Mouse (Mus musculus): ENCODE data around the gene Hyal1. TPM values are rescaled to one million over a fixed set of nuclear protein-coding genes. Genes with fewer than 3 reads are reported as not detected.

The Hyal1 gene
- polyA plus RNA-seq, 1 experiment from 2014 or later: 4.2 TPM

DNA sequence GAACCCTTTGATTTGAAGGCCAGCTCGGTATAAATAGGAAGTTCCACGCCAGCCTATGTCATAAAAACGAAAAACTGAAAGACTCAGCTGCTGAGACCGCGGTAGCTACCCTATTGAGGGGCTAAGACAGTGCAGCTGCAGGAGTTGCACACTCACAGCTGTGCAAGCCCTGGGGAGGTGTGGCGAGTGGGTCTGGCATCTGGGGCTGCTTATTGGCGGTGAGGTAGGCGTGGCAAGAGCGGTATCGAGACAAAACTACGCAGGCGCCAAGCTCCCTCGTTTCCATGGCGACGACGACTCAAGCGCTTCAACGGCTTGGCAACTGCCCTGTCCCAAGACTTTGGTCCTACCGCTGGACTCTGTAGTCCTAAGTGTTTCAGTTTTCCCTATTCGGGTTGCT lies 29.7 kb upstream of the Hyal1 start, which contains the start of gene Zmynd10:
Gene Zmynd10, plus strand, starts transcription at position 273 of the 400 bp plus-strand sequence.
- no peak within 1 kb of the TSS for H3K27ac ChIP-seq (ENCODE audit: low read depth, low read length)
- peak within 1 kb of the TSS; percentile 54 for H3K4me2 ChIP-seq
- H3K36me3 ChIP-seq (ENCODE audit: control insufficient read depth, insufficient read depth, low read length): peaks cover 8% of the 10 kb centered on the region; the same call in 1 of the 2 replicates
- ATAC-seq (replicated peaks; ENCODE audit: low FRiP score): peak; percentile 70
- peak within 1 kb of the TSS; percentile 18; the same call in 1 of the 2 replicates for H3K4me3 ChIP-seq (ENCODE audit: low read depth, low read length)
- DNase-seq (ENCODE audit: low spot score): peak; percentile 81
- peaks cover 29% of the 10 kb centered on the region for H3K4me1 ChIP-seq (replicated peaks; ENCODE audit: control insufficient read depth, insufficient read depth, low read length)
- H3K27me3 ChIP-seq (replicated peaks; ENCODE audit: control insufficient read depth, insufficient read depth, low read length): peaks cover 7% of the 10 kb centered on the region; the same call in 1 of the 2 replicates
- H3K9ac ChIP-seq (ENCODE audit: low read depth, low read length): no peak within 1 kb of the TSS
- no peaks in the 10 kb centered on the region for H3K9me3 ChIP-seq (ENCODE audit: control insufficient read depth, low read length)
- WGBS: 5% methylated on average over 20 of the region's 20 CpGs

DNA sequence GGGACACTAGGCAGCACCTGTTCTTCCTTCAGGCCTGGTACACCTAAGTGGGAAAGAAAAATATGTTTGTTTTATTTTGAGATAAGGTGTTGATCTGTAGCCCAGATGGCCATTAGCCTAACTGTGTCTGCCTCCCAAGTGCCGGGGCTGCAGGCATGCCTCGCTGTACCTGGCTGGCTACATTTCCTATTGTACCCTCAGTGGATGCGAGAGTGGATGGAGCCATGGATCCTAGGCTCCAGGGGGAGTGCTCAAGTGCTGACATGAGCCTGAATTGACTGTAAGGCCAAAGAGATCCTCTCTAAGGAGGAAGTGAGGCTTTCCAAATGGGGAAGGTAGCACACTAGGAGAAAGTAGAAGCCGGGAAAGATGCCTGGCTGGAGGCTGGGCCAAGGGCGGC lies 28.8 kb upstream of the Hyal1 start:
- Histone ChIP-seq H3K27ac (ENCODE audit: low read depth, low read length) (no peak overlapping the region), H3K27me3 (replicated peaks; ENCODE audit: control insufficient read depth, insufficient read depth, low read length) (peaks cover 7% of the 10 kb centered on the region; the same call in 1 of the 2 replicates), H3K4me1 (replicated peaks; ENCODE audit: control insufficient read depth, insufficient read depth, low read length) (peaks cover 33% of the 10 kb centered on the region), H3K4me3 (ENCODE audit: low read depth, low read length) (no peak overlapping the region; the same call in 1 of the 2 replicates), H3K36me3 (ENCODE audit: control insufficient read depth, insufficient read depth, low read length) (peaks cover 8% of the 10 kb centered on the region; the same call in 1 of the 2 replicates), H3K9me3 (ENCODE audit: control insufficient read depth, low read length) (no peaks in the 10 kb centered on the region), H3K4me2 (no peak overlapping the region), H3K9ac (ENCODE audit: low read depth, low read length) (no peak overlapping the region)
- ATAC-seq (replicated peaks; ENCODE audit: low FRiP score) (no peak), DNase-seq (ENCODE audit: low spot score) (no peak)
- 75% methylated on average over 5 of the region's 5 CpGs for WGBS

DNA sequence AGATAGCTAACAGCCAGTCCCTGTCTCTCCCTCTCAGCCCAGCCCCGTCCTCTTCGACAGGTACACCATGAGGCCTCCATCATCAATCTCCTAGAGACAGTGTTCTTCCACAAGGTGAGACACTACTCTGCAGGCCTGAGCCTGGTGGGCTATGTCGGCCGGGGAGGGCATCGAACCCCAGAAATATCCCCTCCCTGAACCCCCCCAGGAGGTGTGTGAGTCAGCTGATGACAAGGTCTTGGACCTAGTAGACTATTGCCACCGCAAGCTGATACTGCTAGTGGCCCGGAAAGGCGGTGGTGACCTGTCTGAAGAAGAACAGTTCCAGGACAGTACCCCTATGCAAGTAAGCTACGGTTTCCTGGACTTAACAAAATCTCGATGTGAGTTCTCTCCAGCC lies 27.9 kb upstream of the Hyal1 start:
- no peak overlapping the region for H3K4me3 ChIP-seq (ENCODE audit: low read depth, low read length)
- WGBS: 87% methylated on average over 10 of the region's 10 CpGs
- peaks cover 42% of the 10 kb centered on the region for H3K4me1 ChIP-seq (replicated peaks; ENCODE audit: control insufficient read depth, insufficient read depth, low read length)

DNA sequence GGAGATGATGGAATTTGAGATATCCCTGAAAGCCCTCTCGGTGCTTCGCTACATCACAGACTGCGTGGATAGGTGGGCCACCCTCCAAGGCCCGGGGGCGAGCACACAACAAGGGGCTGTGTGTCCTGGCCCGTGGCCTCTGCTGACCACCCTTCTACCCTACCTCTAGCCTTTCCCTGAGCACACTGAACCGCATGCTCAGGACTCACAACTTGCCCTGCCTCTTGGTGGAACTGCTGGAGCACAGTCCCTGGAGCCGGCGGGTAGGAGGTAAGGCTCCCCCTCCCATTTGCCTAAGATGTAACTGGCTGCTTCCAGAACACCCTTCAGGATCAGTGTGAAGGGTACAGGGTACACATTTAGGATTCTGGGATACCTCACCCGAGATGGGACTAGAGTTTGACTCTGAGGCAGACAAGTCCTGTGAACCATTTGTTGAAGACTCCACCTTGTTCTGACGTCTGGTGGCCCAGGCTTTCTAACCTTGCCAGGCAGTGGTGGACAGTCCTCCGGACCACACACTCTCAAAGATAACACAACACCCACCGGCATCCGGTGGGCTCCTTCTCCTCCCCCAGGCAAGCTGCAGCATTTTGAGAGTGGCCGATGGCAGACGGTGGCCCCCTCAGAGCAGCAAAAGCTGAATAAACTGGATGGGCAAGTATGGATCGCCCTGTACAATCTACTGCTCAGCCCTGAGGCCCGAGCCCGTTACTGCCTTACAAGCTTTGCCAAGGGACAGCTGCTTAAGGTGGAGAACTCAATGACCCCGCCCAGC lies 27.2 kb upstream of the Hyal1 start:
- no peak for DNase-seq (ENCODE audit: low spot score)
- Histone ChIP-seq H3K36me3 (ENCODE audit: control insufficient read depth, insufficient read depth, low read length) (peaks cover 4% of the 10 kb centered on the region; the same call in 1 of the 2 replicates), H3K27me3 (replicated peaks; ENCODE audit: control insufficient read depth, insufficient read depth, low read length) (peaks cover 7% of the 10 kb centered on the region; the same call in 1 of the 2 replicates), H3K27ac (ENCODE audit: low read depth, low read length) (no peak overlapping the region), H3K4me3 (ENCODE audit: low read depth, low read length) (no peak overlapping the region), H3K4me2 (no peak overlapping the region), H3K4me1 (replicated peaks; ENCODE audit: control insufficient read depth, insufficient read depth, low read length) (peaks cover 43% of the 10 kb centered on the region), H3K9ac (ENCODE audit: low read depth, low read length) (no peak overlapping the region), H3K9me3 (ENCODE audit: control insufficient read depth, low read length) (no peaks in the 10 kb centered on the region)
- no peak for ATAC-seq (replicated peaks; ENCODE audit: low FRiP score)
- WGBS: 80% methylated on average over 20 of the region's 20 CpGs

More for the DNA sequence above, 27.9 kb upstream of the Hyal1 start:
- peaks cover 7% of the 10 kb centered on the region; the same call in 1 of the 2 replicates for H3K27me3 ChIP-seq (replicated peaks; ENCODE audit: control insufficient read depth, insufficient read depth, low read length)
- peaks cover 8% of the 10 kb centered on the region; the same call in 1 of the 2 replicates for H3K36me3 ChIP-seq (ENCODE audit: control insufficient read depth, insufficient read depth, low read length)
- H3K9ac ChIP-seq (ENCODE audit: low read depth, low read length): no peak overlapping the region
- H3K9me3 ChIP-seq (ENCODE audit: control insufficient read depth, low read length): no peaks in the 10 kb centered on the region
- no peak overlapping the region for H3K27ac ChIP-seq (ENCODE audit: low read depth, low read length)
- no peak for DNase-seq (ENCODE audit: low spot score)
- H3K4me2 ChIP-seq: no peak overlapping the region
- ATAC-seq (replicated peaks; ENCODE audit: low FRiP score): no peak

DNA sequence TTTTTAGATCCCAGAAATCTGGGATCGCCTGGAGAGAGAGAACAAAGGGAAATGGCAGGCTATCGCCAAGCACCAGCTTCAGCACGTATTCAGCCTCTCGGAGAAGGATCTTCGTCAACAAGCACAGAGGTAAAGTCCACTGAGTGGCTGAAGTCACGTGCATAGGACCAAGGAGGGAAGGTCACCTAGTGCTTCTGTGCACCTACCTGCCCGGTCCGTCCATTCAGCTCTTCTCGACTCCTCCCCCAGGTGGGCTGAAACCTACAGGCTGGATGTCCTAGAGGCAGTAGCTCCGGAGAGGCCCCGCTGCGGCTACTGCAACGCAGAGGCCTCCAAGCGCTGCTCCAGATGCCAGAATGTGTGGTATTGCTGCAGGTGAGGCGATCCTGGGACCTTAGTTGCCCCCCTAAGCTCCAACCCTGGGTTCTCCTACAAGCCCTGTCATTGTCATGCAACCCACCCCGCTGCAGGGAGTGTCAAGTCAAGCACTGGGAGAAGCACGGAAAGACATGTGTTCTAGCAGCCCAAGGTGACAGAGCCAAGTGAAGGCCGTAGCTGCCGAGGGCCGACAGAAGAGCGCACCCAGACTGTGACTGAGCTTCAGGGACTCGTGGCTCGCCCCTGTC lies 26.1 kb upstream of the Hyal1 start:
- H3K27ac ChIP-seq (ENCODE audit: low read depth, low read length): no peak overlapping the region
- no peaks in the 10 kb centered on the region for H3K9me3 ChIP-seq (ENCODE audit: control insufficient read depth, low read length)
- no peak for ATAC-seq (replicated peaks; ENCODE audit: low FRiP score)
- H3K36me3 ChIP-seq (ENCODE audit: control insufficient read depth, insufficient read depth, low read length): no peaks in the 10 kb centered on the region
- H3K4me2 ChIP-seq: peak overlapping the region; percentile 99
- H3K4me1 ChIP-seq (replicated peaks; ENCODE audit: control insufficient read depth, insufficient read depth, low read length): peaks cover 43% of the 10 kb centered on the region
- H3K4me3 ChIP-seq (ENCODE audit: low read depth, low read length): peak overlapping the region; percentile 61
- WGBS: 37% methylated on average over 23 of the region's 23 CpGs
- H3K9ac ChIP-seq (ENCODE audit: low read depth, low read length): peak overlapping the region; percentile 81
- no peak for DNase-seq (ENCODE audit: low spot score)
- H3K27me3 ChIP-seq (replicated peaks; ENCODE audit: control insufficient read depth, insufficient read depth, low read length): peaks cover 7% of the 10 kb centered on the region; the same call in 1 of the 2 replicates

DNA sequence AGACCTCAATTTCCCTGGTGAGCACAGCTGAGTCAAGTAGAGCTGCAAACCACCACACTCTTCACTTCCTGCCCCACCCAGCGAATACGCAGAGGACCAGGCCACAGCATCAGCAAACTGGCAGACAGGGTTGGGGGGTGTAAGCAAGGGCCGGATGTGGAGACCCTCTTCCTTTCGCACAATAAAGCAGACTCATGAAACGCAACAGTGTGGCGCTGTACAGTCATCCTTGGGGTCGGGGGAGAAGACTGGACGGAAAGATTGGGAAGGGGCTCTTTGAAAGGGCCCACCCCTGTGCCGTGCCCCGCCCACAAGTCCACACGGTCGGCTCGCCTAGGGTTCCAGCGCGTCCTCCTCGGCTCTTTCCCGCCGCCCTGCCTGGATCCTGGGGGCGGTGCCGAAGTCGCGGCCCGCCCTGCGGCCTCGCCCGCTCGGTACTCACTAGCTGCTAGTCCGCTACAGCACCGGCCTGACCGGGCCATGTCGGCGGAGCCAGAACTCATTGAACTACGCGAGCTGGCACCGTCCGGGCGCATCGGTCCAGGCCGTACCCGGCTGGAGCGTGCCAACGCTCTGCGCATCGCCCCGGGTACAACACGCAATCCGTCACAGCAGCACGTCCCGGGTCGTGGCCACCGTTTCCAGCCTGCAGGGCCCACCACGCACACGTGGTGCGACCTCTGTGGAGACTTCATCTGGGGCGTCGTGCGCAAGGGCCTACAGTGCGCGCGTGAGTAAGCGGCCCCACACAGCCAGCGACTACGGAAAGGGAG lies 25.4 kb upstream of the Hyal1 start, which contains the start of gene Rassf1:
Gene Rassf1, plus strand, starts transcription at position 439 of the 773 bp plus-strand sequence.
- DNase-seq (ENCODE audit: low spot score): peak; percentile 77
- ATAC-seq (replicated peaks; ENCODE audit: low FRiP score): peak; percentile 50
- under 1% methylated on average over 58 of the region's 63 CpGs for WGBS

DNA sequence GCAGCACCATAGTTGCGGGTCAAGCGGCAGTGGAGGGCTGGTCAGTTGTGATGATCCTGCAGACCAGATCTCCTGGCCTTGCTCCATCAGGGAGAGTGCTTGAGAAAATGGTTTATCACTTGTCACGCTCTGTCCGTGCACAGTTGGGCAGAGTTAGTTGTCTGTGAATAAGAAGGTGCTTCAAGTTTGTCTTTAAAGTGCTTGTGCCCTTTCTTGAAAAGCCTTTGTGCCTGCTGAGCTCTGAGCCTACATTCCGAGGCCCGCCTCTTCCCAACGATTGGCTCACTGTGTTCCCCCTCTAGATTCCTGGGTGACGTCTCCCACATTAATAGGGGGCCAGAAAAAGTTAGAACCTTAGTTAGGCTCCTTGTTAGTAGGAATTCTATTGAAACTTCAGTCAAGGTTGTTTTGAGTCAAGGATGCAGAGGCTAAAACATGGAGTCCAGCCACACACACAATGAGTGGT lies 24.8 kb upstream of the Hyal1 start:
- 21% methylated on average over 8 of the region's 8 CpGs for WGBS
- Histone ChIP-seq H3K36me3 (ENCODE audit: control insufficient read depth, insufficient read depth, low read length) (peaks cover under 1% of the 10 kb centered on the region), H3K9me3 (ENCODE audit: control insufficient read depth, low read length) (no peaks in the 10 kb centered on the region), H3K4me2 (peak overlapping the region; percentile 99), H3K27ac (ENCODE audit: low read depth, low read length) (peak overlapping the region; percentile 63), H3K4me3 (ENCODE audit: low read depth, low read length) (peak overlapping the region; percentile 61), H3K9ac (ENCODE audit: low read depth, low read length) (peak overlapping the region; percentile 81), H3K27me3 (replicated peaks; ENCODE audit: control insufficient read depth, insufficient read depth, low read length) (peaks cover 7% of the 10 kb centered on the region; the same call in 1 of the 2 replicates), H3K4me1 (replicated peaks; ENCODE audit: control insufficient read depth, insufficient read depth, low read length) (peaks cover 54% of the 10 kb centered on the region)
- DNase-seq (ENCODE audit: low spot score): no peak
- no peak for ATAC-seq (replicated peaks; ENCODE audit: low FRiP score)

More for the DNA sequence above, 25.4 kb upstream of the Hyal1 start, which contains the start of gene Rassf1:
- H3K9ac ChIP-seq (ENCODE audit: low read depth, low read length): peak within 1 kb of the TSS; percentile 81
- peak within 1 kb of the TSS; percentile 99 for H3K4me2 ChIP-seq
- H3K36me3 ChIP-seq (ENCODE audit: control insufficient read depth, insufficient read depth, low read length): no peaks in the 10 kb centered on the region
- peak within 1 kb of the TSS; percentile 63 for H3K27ac ChIP-seq (ENCODE audit: low read depth, low read length)
- H3K9me3 ChIP-seq (ENCODE audit: control insufficient read depth, low read length): no peaks in the 10 kb centered on the region
- H3K4me1 ChIP-seq (replicated peaks; ENCODE audit: control insufficient read depth, insufficient read depth, low read length): peaks cover 50% of the 10 kb centered on the region
- H3K27me3 ChIP-seq (replicated peaks; ENCODE audit: control insufficient read depth, insufficient read depth, low read length): peaks cover 7% of the 10 kb centered on the region; the same call in 1 of the 2 replicates
- H3K4me3 ChIP-seq (ENCODE audit: low read depth, low read length): peak within 1 kb of the TSS; percentile 61
